Mouse (Mus musculus) stomach, postnatal 0 days (tissue): ENCODE results near the gene Cyp1a2. TPM values are rescaled to one million over a fixed set of nuclear protein-coding genes. Genes with fewer than 3 reads are reported as not detected.

Source experiments
- ATAC-seq: fragments of 200-750 bp; cut with Nextera tagmentation; 2 replicates; pipeline ENCODE4 v1.8.0; 2017; ENCODE audit not compliant: low FRiP score, low TSS enrichment
- DNase-seq: peaks from one replicate; pipeline ENCODE4 v3.0.0-alpha.2; 2016; ENCODE audit warnings: low spot score
- H3K27ac ChIP-seq: fragments of 300-500 bp; sonication (generic); replicated peaks from 2 replicates; pipeline ENCODE4 v1.5.1; 2014; ENCODE audit warnings: mild to moderate bottlenecking, control low read depth
- H3K27me3 ChIP-seq: fragments of 300-500 bp; sonication (generic); 2 replicates; pipeline ENCODE4 v1.6.1; 2014; ENCODE audit warnings: low read length; ENCODE audit not compliant: control insufficient read depth, insufficient read depth
- H3K36me3 ChIP-seq: fragments of 300-500 bp; sonication (generic); 2 replicates; pipeline ENCODE4 v1.6.1; 2014; ENCODE audit warnings: low read length, mixed read lengths; ENCODE audit not compliant: control insufficient read depth, insufficient read depth
- H3K4me1 ChIP-seq: fragments of 300-500 bp; sonication (generic); replicated peaks from 2 replicates; pipeline ENCODE4 v1.6.1; 2014; ENCODE audit warnings: antibody characterized with exemption; ENCODE audit not compliant: control insufficient read depth, insufficient read depth
- H3K4me2 ChIP-seq: fragments of 300-500 bp; sonication (generic); replicated peaks from 2 replicates; pipeline ENCODE4 v1.6.1; 2014; ENCODE audit warnings: low read depth, mild to moderate bottlenecking, control low read depth, moderate library complexity
- H3K4me3 ChIP-seq: fragments of 300-500 bp; sonication (generic); 2 replicates; pipeline ENCODE4 v1.5.1; 2014; ENCODE audit warnings: low read depth, low read length, control low read depth
- H3K9ac ChIP-seq: fragments of 300-500 bp; sonication (generic); 2 replicates; pipeline ENCODE4 v1.6.1; 2014; ENCODE audit warnings: mild to moderate bottlenecking, low read length, control low read depth, mixed read lengths
- H3K9me3 ChIP-seq: fragments of 300-500 bp; sonication (generic); 2 replicates; pipeline ENCODE4 v1.6.1; 2016; ENCODE audit warnings: low read length; ENCODE audit not compliant: control insufficient read depth
- CTCF ChIP-seq: IDR thresholded peaks from 2 replicates; pipeline ENCODE4 v1.5.1; 2016; ENCODE audit warnings: antibody characterized with exemption, low read depth, mild to moderate bottlenecking, moderate library complexity
- EP300 ChIP-seq: optimal IDR thresholded peaks from 2 replicates; pipeline ENCODE3; 2016; ENCODE audit warnings: antibody characterized with exemption
- WGBS: fragments of 180-500 bp; shearing (Covaris S2); extraction: QIAGEN DNeasy Blood & Tissue Kit; methylation state at CpG from one replicate; pipeline ENCODE4 v1.1.7; 2014; 5-methylcytosine and 5-hydroxymethylcytosine counted together
- polyA plus RNA-seq: library from polyadenylated mRNA; unstranded; fragments of >200 nt; fragmentation: Nextera tagmentation; extraction: Ambion mirVana; gene quantifications from 2 replicates; pipeline ENCODE4 v1.2.1, GENCODE M21; 2015

The Cyp1a2 gene
- polyA plus RNA-seq, result not detected in 2 replicates

DNA sequence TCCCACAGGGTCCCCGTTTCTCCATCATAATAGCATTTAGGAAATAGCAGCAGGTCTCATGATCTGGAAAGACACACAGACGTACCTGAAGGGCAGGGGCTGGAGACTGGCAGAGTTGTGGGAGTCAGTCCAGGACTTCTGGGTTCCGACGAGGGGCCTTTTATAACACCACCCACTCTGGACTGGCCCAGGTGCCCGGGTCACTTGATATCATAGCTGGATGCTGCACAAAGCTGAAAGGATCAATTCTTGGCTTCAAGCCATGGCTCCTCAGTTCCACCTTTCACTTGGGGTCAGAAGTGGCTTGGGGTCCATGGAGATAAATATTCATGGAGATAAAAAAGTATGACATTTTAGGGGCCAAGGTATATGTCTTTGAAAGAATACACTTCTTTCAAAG, at the start of gene Cyp1a2:
Gene Cyp1a2, minus strand, starts transcription at position 184 of the 400 bp plus-strand sequence.
- ATAC-seq (no peak), DNase-seq (no peak)
- Histone ChIP-seq H3K4me3 (no peak within 1 kb of the TSS), H3K4me2 (no peak within 1 kb of the TSS), H3K36me3 (no peaks in the 10 kb centered on the region), H3K27ac (no peak within 1 kb of the TSS), H3K9me3 (no peaks in the 10 kb centered on the region), H3K27me3 (no peaks in the 10 kb centered on the region), H3K9ac (no peak within 1 kb of the TSS), H3K4me1 (no peaks in the 10 kb centered on the region)
- TF ChIP-seq CTCF, result no peak
- no peak for TF ChIP-seq EP300
- WGBS, result 67% methylated on average over 5 of the region's 5 CpGs

DNA sequence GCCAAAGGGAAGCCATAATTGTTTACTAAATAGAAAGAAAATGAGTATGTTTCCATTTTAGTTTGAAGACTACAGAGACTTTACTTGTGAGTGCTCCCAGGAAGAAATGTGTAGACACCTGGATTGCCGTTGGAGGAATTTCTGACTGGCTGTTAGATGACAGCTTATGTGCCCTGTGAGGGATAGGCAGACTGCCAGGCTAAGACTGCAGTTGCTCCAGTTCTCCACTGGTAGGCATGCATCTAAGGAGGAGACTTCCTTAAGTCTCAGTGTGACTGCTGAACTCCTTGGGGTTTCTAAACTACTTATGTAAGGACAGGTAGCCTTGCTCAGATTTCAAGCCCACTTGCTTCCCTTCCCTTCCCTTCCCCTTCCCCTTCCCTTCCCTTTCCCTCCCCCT, 44.8 kb upstream of the Cyp1a2 start:
- Histone ChIP-seq H3K27ac (no peak overlapping the region), H3K4me2 (no peak overlapping the region), H3K4me3 (no peak overlapping the region), H3K9ac (no peak overlapping the region), H3K36me3 (no peaks in the 10 kb centered on the region), H3K9me3 (no peaks in the 10 kb centered on the region), H3K27me3 (no peaks in the 10 kb centered on the region), H3K4me1 (no peaks in the 10 kb centered on the region)
- 91% methylated on average over 1 of the region's 1 CpGs for WGBS
- peak; percentile 34 for TF ChIP-seq CTCF
- no peak for TF ChIP-seq EP300
- ATAC-seq (no peak), DNase-seq (no peak)

DNA sequence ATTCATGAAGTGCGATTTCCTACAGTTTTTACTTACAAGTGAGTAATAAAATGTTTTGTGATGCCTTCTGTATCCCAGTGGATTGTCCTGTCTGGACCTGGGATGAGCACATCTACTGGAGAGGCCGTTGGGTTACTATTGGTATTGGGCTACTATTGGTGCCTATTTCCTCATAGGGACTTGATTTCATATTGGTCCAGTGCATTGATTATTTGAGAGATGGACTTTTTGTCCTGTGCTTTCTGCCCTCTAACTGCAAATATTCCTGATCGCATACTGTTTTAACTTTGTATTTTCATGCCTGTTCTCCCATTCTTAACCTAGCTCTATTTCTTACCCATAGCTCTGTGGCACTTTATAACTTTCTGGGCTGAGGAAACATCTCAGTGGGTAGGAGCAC, 41.2 kb upstream of the Cyp1a2 start:
- 90% methylated on average over 3 of the region's 3 CpGs for WGBS
- Histone ChIP-seq H3K27me3 (no peaks in the 10 kb centered on the region), H3K27ac (no peak overlapping the region), H3K9me3 (no peaks in the 10 kb centered on the region), H3K36me3 (peaks cover 3% of the 10 kb centered on the region; the same call in 1 of the 2 replicates), H3K4me1 (0 out of 2 replicates have a peak, but pooled peaks cover 3% of the 10 kb centered on the region), H3K4me3 (no peak overlapping the region), H3K9ac (no peak overlapping the region), H3K4me2 (no peak overlapping the region)
- no peak for ATAC-seq
- no peak for TF ChIP-seq CTCF
- no peak for TF ChIP-seq EP300
- no peak for DNase-seq

DNA sequence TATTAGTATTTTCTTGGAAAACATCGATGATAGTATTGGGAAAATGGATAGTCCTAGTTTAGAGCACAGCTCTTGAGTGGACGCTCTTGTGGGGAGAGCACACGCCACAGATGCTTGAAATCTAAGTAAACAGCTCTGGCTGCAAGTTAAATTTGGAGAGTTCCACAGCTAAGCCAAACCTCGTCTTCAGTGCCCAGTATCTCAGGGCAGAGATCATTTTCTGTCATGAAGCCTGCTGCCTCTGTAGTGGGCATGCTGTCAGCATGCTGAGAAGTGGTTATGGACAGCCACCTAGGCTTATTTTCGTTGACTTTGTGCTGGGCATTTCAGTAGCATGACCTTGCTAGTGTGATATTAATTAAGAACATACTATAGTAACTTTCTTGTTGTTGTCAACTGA, 40.3 kb upstream of the Cyp1a2 start:
- H3K4me2 ChIP-seq, result no peak overlapping the region
- no peak for ATAC-seq
- 0 out of 2 replicates have a peak, but pooled peaks cover 3% of the 10 kb centered on the region for H3K4me1 ChIP-seq
- H3K27ac ChIP-seq, result no peak overlapping the region
- no peak overlapping the region for H3K4me3 ChIP-seq
- WGBS, result 64% methylated on average over 5 of the region's 5 CpGs
- DNase-seq, result no peak
- no peak overlapping the region for H3K9ac ChIP-seq
- TF ChIP-seq EP300, result no peak
- no peak for TF ChIP-seq CTCF
- no peaks in the 10 kb centered on the region for H3K27me3 ChIP-seq
- H3K9me3 ChIP-seq, result no peaks in the 10 kb centered on the region
- H3K36me3 ChIP-seq, result peaks cover 3% of the 10 kb centered on the region; the same call in 1 of the 2 replicates

DNA sequence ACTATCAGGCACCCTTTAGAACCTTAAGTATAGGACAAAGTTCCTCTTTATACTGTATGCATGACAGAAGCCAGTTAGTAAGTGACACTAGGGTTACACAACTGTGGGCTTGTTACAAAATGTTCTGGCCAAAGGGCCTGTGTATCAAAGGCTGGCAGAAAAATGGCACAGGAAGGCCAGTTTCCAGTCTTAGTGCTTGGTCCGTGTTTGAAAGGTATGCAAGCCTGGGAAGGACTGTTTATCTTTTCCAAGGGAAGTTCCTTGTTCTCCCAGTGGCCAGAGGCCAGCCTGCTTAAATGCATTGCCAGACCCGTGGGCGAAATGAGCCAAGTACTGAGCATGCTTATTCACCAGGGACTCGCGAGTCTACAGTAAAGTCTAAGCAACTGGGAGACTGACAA, 39.8 kb upstream of the Cyp1a2 start:
- 34% methylated on average over 5 of the region's 5 CpGs for WGBS
- Histone ChIP-seq H3K4me2 (no peak overlapping the region), H3K27me3 (no peaks in the 10 kb centered on the region), H3K4me1 (0 out of 2 replicates have a peak, but pooled peaks cover 3% of the 10 kb centered on the region), H3K9ac (0 out of 2 replicates have a peak overlapping the region, but pooled peaks have one; percentile 23), H3K36me3 (peaks cover 4% of the 10 kb centered on the region), H3K9me3 (no peaks in the 10 kb centered on the region), H3K4me3 (no peak overlapping the region), H3K27ac (0 out of 2 replicates have a peak overlapping the region, but pooled peaks have one; percentile 18)
- DNase-seq (peak; percentile 37), ATAC-seq (peak; percentile 32; the same call in 1 of the 2 replicates)
- TF ChIP-seq EP300 (no peak), CTCF (no peak)

DNA sequence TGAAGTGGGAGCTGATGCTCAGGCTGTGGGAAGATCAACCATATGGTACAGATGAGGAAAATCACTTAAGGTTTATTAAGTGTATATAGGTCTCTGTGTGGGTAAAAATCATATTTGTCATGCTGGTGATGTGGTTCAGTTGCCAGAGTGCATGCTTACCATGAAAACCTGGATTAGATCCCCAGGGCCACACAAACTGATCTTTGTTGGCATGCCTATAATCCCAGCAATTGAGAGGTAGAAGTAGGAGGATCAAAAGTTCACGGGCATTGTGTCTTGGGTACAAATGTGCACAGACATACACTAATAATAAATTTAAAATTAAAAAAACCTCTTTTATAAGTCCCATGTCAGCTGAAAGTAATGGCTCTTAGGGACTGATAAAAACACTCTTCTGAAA, 38.9 kb upstream of the Cyp1a2 start:
- Histone ChIP-seq H3K27ac (no peak overlapping the region), H3K9ac (no peak overlapping the region), H3K36me3 (peaks cover 6% of the 10 kb centered on the region), H3K27me3 (no peaks in the 10 kb centered on the region), H3K4me1 (0 out of 2 replicates have a peak, but pooled peaks cover 3% of the 10 kb centered on the region), H3K4me3 (no peak overlapping the region), H3K4me2 (no peak overlapping the region), H3K9me3 (no peaks in the 10 kb centered on the region)
- no peak for DNase-seq
- no peak for TF ChIP-seq CTCF
- TF ChIP-seq EP300, result no peak
- no peak for ATAC-seq
- WGBS, result 72% methylated on average over 1 of the region's 1 CpGs
